Mouse (Mus musculus) forebrain, embryonic 11.5 days (tissue): ENCODE measurements at regions not wholly inside any gene's neighbourhood (a gene's known extent, or its start where the extent isn't known, plus 50 kb on each side); places are given as distances from the start of the nearest gene placed in this dataset.

Experiments
- ATAC-seq: fragments of 200-750 bp; cut with Nextera tagmentation; replicated peaks from 2 replicates; pipeline ENCODE4 v1.8.0; 2017; ENCODE audit warnings: moderate TSS enrichment; ENCODE audit not compliant: low FRiP score
- DNase-seq: peaks from one replicate; pipeline ENCODE4 v3.0.0-alpha.2; 2017; ENCODE audit warnings: low spot score
- H3K27ac ChIP-seq: fragments of 300-500 bp; sonication (generic); 2 replicates; pipeline ENCODE4 v1.5.1; 2014; ENCODE audit warnings: low read depth, low read length
- H3K27me3 ChIP-seq: fragments of 300-500 bp; sonication (generic); 2 replicates; pipeline ENCODE4 v1.6.1; 2014; ENCODE audit warnings: mild to moderate bottlenecking, low read length, mixed read lengths; ENCODE audit not compliant: control insufficient read depth, insufficient read depth
- H3K36me3 ChIP-seq: fragments of 300-500 bp; sonication (generic); 2 replicates; pipeline ENCODE4 v1.6.1; 2014; ENCODE audit warnings: mild to moderate bottlenecking, low read length, moderate library complexity, mixed read lengths; ENCODE audit not compliant: control insufficient read depth, insufficient read depth
- H3K4me1 ChIP-seq: fragments of 300-500 bp; sonication (generic); replicated peaks from 2 replicates; pipeline ENCODE4 v1.6.1; 2014; ENCODE audit warnings: low read length, mixed read lengths; ENCODE audit not compliant: control insufficient read depth, insufficient read depth
- H3K4me2 ChIP-seq: fragments of 300-500 bp; sonication (generic); 2 replicates; pipeline ENCODE4 v1.6.1; 2014; ENCODE audit warnings: low read depth, mild to moderate bottlenecking, low read length, moderate library complexity, mixed read lengths; ENCODE audit not compliant: severe bottlenecking
- H3K4me3 ChIP-seq: fragments of 300-500 bp; sonication (generic); 2 replicates; pipeline ENCODE4 v1.5.1; 2014; ENCODE audit warnings: low read depth, low read length
- H3K9ac ChIP-seq: fragments of 300-500 bp; sonication (generic); 2 replicates; pipeline ENCODE4 v1.6.1; 2014; ENCODE audit warnings: low read length
- H3K9me3 ChIP-seq: fragments of 300-500 bp; sonication (generic); 2 replicates; pipeline ENCODE4 v1.6.1; 2016; ENCODE audit warnings: low read length, mixed read lengths; ENCODE audit not compliant: control insufficient read depth
- WGBS: fragments of 180-500 bp; shearing (Covaris S2); extraction: QIAGEN DNeasy Blood & Tissue Kit; methylation state at CpG from one replicate; pipeline ENCODE4 v1.1.7; 2014; 5-methylcytosine and 5-hydroxymethylcytosine counted together

- 88% methylated on average over 6 of the region's 6 CpGs for WGBS
- no peak overlapping the region for H3K4me2 ChIP-seq
- H3K27ac ChIP-seq, result no peak overlapping the region
- H3K9ac ChIP-seq, result no peak overlapping the region
- no peak for ATAC-seq
- H3K4me3 ChIP-seq, result no peak overlapping the region
- H3K4me1 ChIP-seq, result no peaks in the 10 kb centered on the region
- H3K27me3 ChIP-seq, result no peaks in the 10 kb centered on the region
- no peaks in the 10 kb centered on the region for H3K9me3 ChIP-seq
- H3K36me3 ChIP-seq, result no peaks in the 10 kb centered on the region
- no peak for DNase-seq
Measured at GRCm38 (mm10) chr3:65478215-65478614, 50.0 kb upstream of the Tiparp start.

DNA sequence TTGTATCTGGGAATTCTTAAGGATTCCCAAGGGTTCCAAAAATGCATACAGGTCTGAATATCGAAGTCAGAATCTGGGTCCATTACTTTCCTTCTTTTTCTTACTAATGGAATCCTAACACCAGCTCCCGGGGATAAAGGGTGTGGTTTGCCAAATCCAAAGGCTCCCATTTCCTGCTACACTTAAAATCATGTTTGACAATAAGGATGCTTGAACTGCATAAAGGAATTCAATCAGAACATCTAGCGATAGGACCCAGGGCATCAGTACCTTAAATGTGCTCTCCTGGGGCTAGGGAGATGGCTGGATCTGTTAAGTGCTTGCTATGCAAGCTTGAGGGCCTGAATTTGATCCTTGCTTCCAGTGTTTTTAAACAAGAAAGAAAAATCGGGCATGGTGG, 51.1 kb upstream of the Tiparp start:
- no peaks in the 10 kb centered on the region for H3K36me3 ChIP-seq
- no peak overlapping the region for H3K4me2 ChIP-seq
- no peak for ATAC-seq
- no peak overlapping the region for H3K9ac ChIP-seq
- H3K27ac ChIP-seq, result no peak overlapping the region
- H3K4me3 ChIP-seq, result no peak overlapping the region
- no peaks in the 10 kb centered on the region for H3K27me3 ChIP-seq
- H3K9me3 ChIP-seq, result no peaks in the 10 kb centered on the region
- 75% methylated on average over 4 of the region's 4 CpGs for whole genome bisulfite sequencing
- DNase-seq, result no peak
- H3K4me1 ChIP-seq, result no peaks in the 10 kb centered on the region

- ATAC-seq, result no peak
- 93% methylated on average over 19 of the region's 19 CpGs for WGBS
Measured at GRCm38 (mm10) chr3:65476091-65476953, 51.9 kb upstream of the Tiparp start.

GRCm38 (mm10) chr3:65474585-65474984, 53.6 kb upstream of the Tiparp start:
- H3K9me3 ChIP-seq, result no peaks in the 10 kb centered on the region
- H3K36me3 ChIP-seq, result no peaks in the 10 kb centered on the region
- ATAC-seq, result no peak
- no peak overlapping the region for H3K9ac ChIP-seq
- H3K27me3 ChIP-seq, result no peaks in the 10 kb centered on the region
- DNase-seq, result no peak
- H3K27ac ChIP-seq, result no peak overlapping the region
- H3K4me1 ChIP-seq, result no peaks in the 10 kb centered on the region
- 68% methylated on average over 7 of the region's 7 CpGs for WGBS
- H3K4me2 ChIP-seq, result no peak overlapping the region
- no peak overlapping the region for H3K4me3 ChIP-seq

More at GRCm38 (mm10) chr3:65476091-65476953, 51.9 kb upstream of the Tiparp start:
- H3K27me3 ChIP-seq, result no peaks in the 10 kb centered on the region
- H3K9ac ChIP-seq, result no peak overlapping the region
- H3K36me3 ChIP-seq, result no peaks in the 10 kb centered on the region
- H3K4me2 ChIP-seq, result no peak overlapping the region
- DNase-seq, result no peak
- no peaks in the 10 kb centered on the region for H3K4me1 ChIP-seq
- H3K4me3 ChIP-seq, result no peak overlapping the region
- no peaks in the 10 kb centered on the region for H3K9me3 ChIP-seq
- no peak overlapping the region for H3K27ac ChIP-seq

GRCm38 (mm10) chr3:65471796-65472195, 56.4 kb upstream of the Tiparp start:
- ATAC-seq (no peak), DNase-seq (no peak)
- Histone ChIP-seq H3K27me3 (no peaks in the 10 kb centered on the region), H3K4me2 (no peak overlapping the region), H3K9ac (no peak overlapping the region), H3K36me3 (no peaks in the 10 kb centered on the region), H3K4me3 (no peak overlapping the region), H3K4me1 (no peaks in the 10 kb centered on the region), H3K9me3 (no peaks in the 10 kb centered on the region), H3K27ac (no peak overlapping the region)
- 94% methylated on average over 7 of the region's 7 CpGs for WGBS

GRCm38 (mm10) chr3:65469207-65469606, 59.0 kb upstream of the Tiparp start:
- Histone ChIP-seq H3K27me3 (no peaks in the 10 kb centered on the region), H3K36me3 (no peaks in the 10 kb centered on the region), H3K9ac (no peak overlapping the region), H3K9me3 (no peaks in the 10 kb centered on the region), H3K27ac (no peak overlapping the region), H3K4me2 (no peak overlapping the region), H3K4me1 (no peaks in the 10 kb centered on the region), H3K4me3 (no peak overlapping the region)
- WGBS, result 92% methylated on average over 4 of the region's 4 CpGs
- DNase-seq, result no peak
- ATAC-seq, result no peak

DNA sequence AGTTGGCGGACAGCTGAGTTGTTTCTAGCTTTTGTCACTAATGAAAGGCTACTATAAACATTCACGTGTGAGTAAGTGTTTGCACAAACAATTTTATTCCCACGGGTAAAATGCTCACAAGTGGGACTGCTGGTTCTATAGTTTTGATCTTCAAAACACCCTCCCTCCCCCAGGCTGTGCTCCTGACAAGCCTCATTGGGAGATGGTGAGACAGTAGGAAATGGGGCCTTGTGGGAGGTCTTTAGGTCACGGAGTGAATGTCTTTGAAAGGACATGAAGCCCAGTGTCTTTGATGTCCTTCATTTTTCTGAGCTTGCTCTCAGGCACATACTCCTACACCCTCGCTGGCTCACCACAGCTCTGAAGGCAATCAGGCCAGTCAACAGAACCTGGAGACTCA, 63.4 kb upstream of the Tiparp start:
- no peak for ATAC-seq
- Histone ChIP-seq H3K4me3 (no peak overlapping the region), H3K4me2 (no peak overlapping the region), H3K27me3 (no peaks in the 10 kb centered on the region), H3K9me3 (no peaks in the 10 kb centered on the region), H3K27ac (no peak overlapping the region), H3K9ac (no peak overlapping the region), H3K4me1 (0 out of 2 replicates have a peak, but pooled peaks cover 2% of the 10 kb centered on the region), H3K36me3 (no peaks in the 10 kb centered on the region)
- 63% methylated on average over 5 of the region's 5 CpGs for WGBS
- no peak for DNase-seq

DNA sequence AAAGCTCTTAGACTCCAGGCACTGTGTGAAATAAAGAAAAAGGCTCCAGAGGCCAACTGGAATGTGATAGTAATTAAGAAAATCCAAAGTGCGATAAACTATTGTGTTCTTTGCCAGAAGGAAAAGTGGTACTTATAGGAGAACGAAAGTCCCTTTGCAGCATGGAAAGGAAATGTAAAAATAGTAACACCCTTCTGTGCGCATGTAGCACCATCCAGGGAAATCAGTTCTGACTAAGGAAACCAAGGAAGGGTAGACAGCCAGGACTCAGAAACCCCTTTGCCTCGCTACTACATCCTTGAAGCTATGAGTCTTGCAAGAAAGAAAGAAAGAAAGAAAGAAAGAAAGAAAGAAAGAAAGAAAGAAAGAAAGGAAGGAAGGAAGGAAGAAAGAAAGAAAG, 67.3 kb upstream of the Tiparp start:
- ATAC-seq (no peak), DNase-seq (no peak)
- H3K27ac ChIP-seq, result no peak overlapping the region
- no peaks in the 10 kb centered on the region for H3K9me3 ChIP-seq
- no peak overlapping the region for H3K4me2 ChIP-seq
- no peak overlapping the region for H3K4me3 ChIP-seq
- H3K27me3 ChIP-seq, result no peaks in the 10 kb centered on the region
- no peaks in the 10 kb centered on the region for H3K36me3 ChIP-seq
- H3K4me1 ChIP-seq, result peaks cover 4% of the 10 kb centered on the region; the same call in 1 of the 2 replicates
- H3K9ac ChIP-seq, result no peak overlapping the region
- 76% methylated on average over 4 of the region's 4 CpGs for WGBS

- Histone ChIP-seq H3K4me2 (no peak overlapping the region), H3K27me3 (no peaks in the 10 kb centered on the region), H3K9ac (no peak overlapping the region), H3K4me1 (peaks cover 9% of the 10 kb centered on the region; the same call in 1 of the 2 replicates), H3K27ac (no peak overlapping the region), H3K9me3 (no peaks in the 10 kb centered on the region), H3K4me3 (no peak overlapping the region), H3K36me3 (no peaks in the 10 kb centered on the region)
- no peak for ATAC-seq
- 83% methylated on average over 5 of the region's 5 CpGs for WGBS
- DNase-seq, result no peak
Measured at GRCm38 (mm10) chr3:65459702-65460101, 67.3 kb upstream of the Ssr3 start.
